Mouse (Mus musculus) MEL (cell line): ENCODE measurements around the gene Triobp. TPM values are rescaled to one million over a fixed set of nuclear protein-coding genes. Genes with fewer than 3 reads are reported as not detected.
A peak's percentile ranks its signal among the peaks of the same experiment; 100 is the strongest.

Experiments
- DNase-seq: peaks from one replicate; pipeline ENCODE4 v3.0.0; 2011; ENCODE audit warnings: low read depth, low spot score
- H3K27ac ChIP-seq: 2 replicates; pipeline ENCODE4 v1.5.1; 2012; ENCODE audit warnings: low read depth, mild to moderate bottlenecking, control low read depth, low read length, moderate library complexity; ENCODE audit not compliant: control insufficient read depth
- H3K27me3 ChIP-seq, 2 experiments: fragments of 150-350 bp in 1 of 2; sonication (generic) in 1 of 2; 2 replicates each; pipeline ENCODE4 v1.6.1; 2012; ENCODE audit warnings: low read length in 2 of 2, mild to moderate bottlenecking in 2 of 2, improper control_type of control experiment in 1 of 2, moderate library complexity in 1 of 2; ENCODE audit not compliant: insufficient read depth in 2 of 2, control insufficient read depth in 1 of 2
- H3K36me3 ChIP-seq, 2 experiments: 2 replicates each; pipeline ENCODE4 v1.6.1; 2012 to 2014; ENCODE audit warnings: low read length in 2 of 2, improper control_type of control experiment in 1 of 2, inconsistent platforms in 1 of 2, mild to moderate bottlenecking in 1 of 2; ENCODE audit not compliant: insufficient read depth in 2 of 2, control insufficient read depth in 1 of 2
- H3K4me1 ChIP-seq, 2 experiments: fragments of 150-350 bp in 1 of 2; sonication (generic) in 1 of 2; 2 replicates each; pipeline ENCODE4 v1.6.1; 2012; ENCODE audit warnings: low read length in 2 of 2, improper control_type of control experiment in 1 of 2, mild to moderate bottlenecking in 1 of 2; ENCODE audit not compliant: insufficient read depth in 2 of 2, control insufficient read depth in 1 of 2
- H3K4me3 ChIP-seq, 2 experiments: fragments of 150-350 bp in 1 of 2; sonication (generic) in 1 of 2; 2 replicates each; pipeline ENCODE4 v1.5.1; 2012; ENCODE audit warnings: low read depth in 2 of 2, low read length in 2 of 2, mild to moderate bottlenecking in 2 of 2, moderate library complexity in 2 of 2, control low read depth in 1 of 2, improper control_type of control experiment in 1 of 2; ENCODE audit not compliant: control insufficient read depth in 1 of 2, insufficient read depth in 1 of 2
- H3K79me2 ChIP-seq: 2 replicates; pipeline ENCODE4 v1.6.1; 2012; ENCODE audit warnings: mild to moderate bottlenecking, low read length, moderate library complexity; ENCODE audit not compliant: control insufficient read depth, poor library complexity, insufficient read depth
- H3K9ac ChIP-seq: 2 replicates; pipeline ENCODE4 v1.6.1; 2012; ENCODE audit warnings: low read depth, mild to moderate bottlenecking, control low read depth, low read length, moderate library complexity; ENCODE audit not compliant: control insufficient read depth, poor library complexity, severe bottlenecking
- H3K9me3 ChIP-seq: fragments of 150-350 bp; sonication (generic); replicated peaks from 2 replicates; pipeline ENCODE4 v1.6.1; 2012; ENCODE audit warnings: mild to moderate bottlenecking, low read length, improper control_type of control experiment, moderate library complexity; ENCODE audit not compliant: insufficient read depth
- BHLHE40 ChIP-seq: IDR thresholded peaks from 2 replicates; pipeline ENCODE4 v1.6.1; 2012; ENCODE audit warnings: low read depth, mild to moderate bottlenecking, inconsistent platforms, low read length, improper control_type of control experiment, borderline replicate concordance
- CTCF ChIP-seq, 3 experiments: IDR thresholded peaks in 2 of 3; conservative IDR thresholded peaks in 1 of 3; 2 replicates each; pipeline ENCODE4 v1.5.1; 2011 to 2012; ENCODE audit warnings: low read length in 3 of 3, low read depth in 2 of 3, mild to moderate bottlenecking in 2 of 3, improper control_type of control experiment in 1 of 3, inconsistent platforms in 1 of 3, mixed read lengths in 1 of 3, moderate library complexity in 1 of 3; ENCODE audit not compliant: control insufficient read depth in 1 of 3, insufficient read depth in 1 of 3, poor library complexity in 1 of 3, severe bottlenecking in 1 of 3
- ELF1 ChIP-seq: IDR thresholded peaks from 2 replicates; pipeline ENCODE4 v1.6.1; 2014; ENCODE audit warnings: low read depth, mild to moderate bottlenecking, inconsistent platforms, low read length, improper control_type of control experiment, moderate library complexity
- EP300 ChIP-seq, 2 experiments: IDR thresholded peaks; 2 replicates each; pipeline ENCODE4 v1.6.1; 2011; ENCODE audit warnings: improper control_type of control experiment in 2 of 2, low read length in 2 of 2, low read depth in 1 of 2, mild to moderate bottlenecking in 1 of 2
- ETS1 ChIP-seq: IDR thresholded peaks from 2 replicates; pipeline ENCODE4 v1.6.1; 2012; ENCODE audit warnings: low read depth, mild to moderate bottlenecking, inconsistent platforms, low read length, improper control_type of control experiment, moderate library complexity
- GATA1 ChIP-seq: IDR thresholded peaks from 2 replicates; pipeline ENCODE4 v1.6.1; 2011; ENCODE audit warnings: low read depth, low read length, improper control_type of control experiment
- HCFC1 ChIP-seq: IDR thresholded peaks from 2 replicates; pipeline ENCODE4 v1.6.1; 2012; ENCODE audit warnings: low read depth, mild to moderate bottlenecking, inconsistent platforms, low read length, improper control_type of control experiment, moderate library complexity
- JUND ChIP-seq: IDR thresholded peaks from 2 replicates; pipeline ENCODE4 v1.6.1; 2011; ENCODE audit warnings: low read depth, mild to moderate bottlenecking, improper control_type of control experiment, low read length
- KAT2A ChIP-seq: conservative IDR thresholded peaks from 2 replicates; pipeline ENCODE4 v1.6.1; 2012; ENCODE audit warnings: low read depth, low read length, improper control_type of control experiment, inconsistent platforms
- MAX ChIP-seq: IDR thresholded peaks from 2 replicates; pipeline ENCODE4 v1.6.1; 2011; ENCODE audit warnings: low read length, improper control_type of control experiment
- MAZ ChIP-seq: IDR thresholded peaks from 2 replicates; pipeline ENCODE4 v1.6.1; 2012; ENCODE audit warnings: low read depth, mild to moderate bottlenecking, inconsistent platforms, low read length, improper control_type of control experiment
- MXI1 ChIP-seq: IDR thresholded peaks from 2 replicates; pipeline ENCODE4 v1.6.1; 2011; ENCODE audit warnings: mild to moderate bottlenecking, low read depth, low read length, improper control_type of control experiment
- MYB ChIP-seq: IDR thresholded peaks from 2 replicates; pipeline ENCODE4 v1.6.1; 2011; ENCODE audit warnings: mild to moderate bottlenecking, low read depth, low read length, improper control_type of control experiment
- MYC ChIP-seq: IDR thresholded peaks from 2 replicates; pipeline ENCODE4 v1.6.1; 2011; ENCODE audit warnings: low read depth, mild to moderate bottlenecking, low read length, improper control_type of control experiment, moderate library complexity
- POLR2A ChIP-seq, 2 experiments: IDR thresholded peaks; 2 replicates each; pipeline ENCODE4 v1.6.1; 2011 to 2012; ENCODE audit warnings: low read length in 2 of 2, mild to moderate bottlenecking in 2 of 2, control low read depth in 1 of 2, improper control_type of control experiment in 1 of 2, low read depth in 1 of 2, moderate library complexity in 1 of 2; ENCODE audit not compliant: control insufficient read depth in 1 of 2, insufficient read depth in 1 of 2, poor library complexity in 1 of 2
- POLR2AphosphoS2 ChIP-seq: IDR thresholded peaks from 2 replicates; pipeline ENCODE4 v1.6.1; 2011; ENCODE audit warnings: low read length, improper control_type of control experiment
- POLR2AphosphoS5 ChIP-seq: IDR thresholded peaks from 2 replicates; pipeline ENCODE4 v1.6.1; 2012; ENCODE audit warnings: low read depth, borderline replicate concordance, mild to moderate bottlenecking, inconsistent platforms, low read length, moderate library complexity, mixed read lengths
- RAD21 ChIP-seq: IDR thresholded peaks from 2 replicates; pipeline ENCODE4 v1.6.1; 2011; ENCODE audit warnings: mild to moderate bottlenecking, low read depth, low read length, improper control_type of control experiment
- RCOR1 ChIP-seq: IDR thresholded peaks from 2 replicates; pipeline ENCODE4 v1.6.1; 2012; ENCODE audit warnings: low read depth, mild to moderate bottlenecking, inconsistent platforms, low read length, improper control_type of control experiment
- SIN3A ChIP-seq: IDR thresholded peaks from 2 replicates; pipeline ENCODE4 v1.6.1; 2012; ENCODE audit warnings: low read length, improper control_type of control experiment, inconsistent platforms
- TAL1 ChIP-seq: IDR thresholded peaks from 2 replicates; pipeline ENCODE4 v1.6.1; 2012; ENCODE audit warnings: mild to moderate bottlenecking, inconsistent platforms, low read length, moderate library complexity, mixed read lengths
- TBP ChIP-seq: IDR thresholded peaks from 2 replicates; pipeline ENCODE4 v1.8.0; 2011; ENCODE audit warnings: low read depth, low read length, improper control_type of control experiment
- TCF12 ChIP-seq: IDR thresholded peaks from 2 replicates; pipeline ENCODE4 v1.6.1; 2014; ENCODE audit warnings: low read depth, mild to moderate bottlenecking, inconsistent platforms, low read length, improper control_type of control experiment, moderate library complexity
- UBTF ChIP-seq: IDR thresholded peaks from 2 replicates; pipeline ENCODE4 v1.6.1; 2012; ENCODE audit warnings: low read depth, mild to moderate bottlenecking, inconsistent platforms, low read length, improper control_type of control experiment, moderate library complexity, borderline replicate concordance; ENCODE audit not compliant: insufficient read depth
- USF1 ChIP-seq: IDR thresholded peaks from 2 replicates; pipeline ENCODE4 v1.6.1; 2014; ENCODE audit warnings: low read depth, mild to moderate bottlenecking, inconsistent platforms, low read length, improper control_type of control experiment, moderate library complexity
- USF2 ChIP-seq, 2 experiments: IDR thresholded peaks; 2 replicates each; pipeline ENCODE4 v1.6.1; 2011 to 2012; ENCODE audit warnings: improper control_type of control experiment in 2 of 2, low read length in 2 of 2, borderline replicate concordance in 1 of 2, inconsistent platforms in 1 of 2, low read depth in 1 of 2, mild to moderate bottlenecking in 1 of 2; ENCODE audit not compliant: insufficient read depth in 1 of 2
- ZC3H11A ChIP-seq: IDR thresholded peaks from 2 replicates; pipeline ENCODE4 v1.6.1; 2012; ENCODE audit warnings: low read depth, mild to moderate bottlenecking, inconsistent platforms, low read length, improper control_type of control experiment
- ZMIZ1 ChIP-seq: IDR thresholded peaks from 2 replicates; pipeline ENCODE4 v1.6.1; 2012; ENCODE audit warnings: low read depth, mild to moderate bottlenecking, inconsistent platforms, low read length, improper control_type of control experiment, moderate library complexity
- polyA plus RNA-seq, 2 experiments: library from polyadenylated mRNA; stranded (reverse) in 1 of 2; unstranded in 1 of 2; fragments of >175 nt in 1 of 2; fragments of >200 nt in 1 of 2; gene quantifications; 2 replicates each; pipeline versions ENCODE4 v1.2.1 to v1.2.4; 2012; ENCODE audit warnings: low replicate concordance in 2 of 2, low read depth in 1 of 2; ENCODE audit not compliant: insufficient read length in 2 of 2, insufficient read depth in 1 of 2, missing spikeins in 1 of 2
- total RNA-seq: library from RNA; depleted of rRNA; stranded (reverse); fragments of 300-350 nt; gene quantifications from 2 replicates; pipeline ENCODE4 v1.2.3, GENCODE M21; 2012

Triobp gene
- total and polyA plus RNA-seq, 3 experiments = 18.4 to 31.3 TPM; not detected in 1

DNA sequence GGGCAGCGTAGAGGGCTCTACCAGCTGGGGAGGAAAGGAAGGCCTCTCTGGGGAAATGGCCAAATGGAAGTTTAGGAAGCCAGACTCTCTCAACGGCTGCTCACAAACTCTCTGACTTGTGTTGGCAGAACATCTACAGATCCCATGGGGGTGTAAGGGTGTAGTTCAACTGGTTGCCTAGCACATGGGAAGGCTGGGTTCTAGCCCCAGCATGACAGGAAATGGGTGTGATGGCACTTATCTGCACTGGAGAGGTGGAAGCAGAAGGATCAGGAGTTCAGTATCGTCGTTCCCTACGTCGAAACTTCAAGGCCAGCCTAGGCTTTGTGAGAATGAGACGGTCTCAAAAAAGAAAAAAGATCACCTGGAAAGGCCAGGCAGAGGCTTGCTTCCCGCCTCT lies 38.5 kb upstream of the Triobp start:
- Histone ChIP-seq H3K79me2 (peaks cover 1% of the 10 kb centered on the region; the same call in 1 of the 2 replicates), H3K4me1 (peaks cover 7 to 25% of the 10 kb centered on the region in 2 experiments), H3K9ac (peak overlapping the region; percentile 50), H3K4me3 (no peak overlapping the region), H3K36me3 (peaks cover 4 to 17% of the 10 kb centered on the region in 2 experiments; a peak in 3 of 4 replicates), H3K9me3 (no peaks in the 10 kb centered on the region), H3K27ac (peak overlapping the region; percentile 91), H3K27me3 (no peaks in the 10 kb centered on the region)
- DNase-seq = peak; percentile 75
- TF ChIP-seq ZMIZ1 = no peak
- TF ChIP-seq ZC3H11A = no peak
- no peak for TF ChIP-seq CTCF (IDR thresholded peaks at IDR 0.05 in 2 of 3, conservative IDR thresholded peaks at IDR 0.05 in 1 of 3; ENCODE audit: control insufficient read depth in 1 of 3, insufficient read depth in 1 of 3, low read depth in 2 of 3, low read length in 3 of 3, poor library complexity in 1 of 3, severe bottlenecking in 1 of 3)
- peak; percentile 61 for TF ChIP-seq GATA1
- peak; percentile 72; the same call in 1 of the 2 replicates for TF ChIP-seq ETS1
- no peak; the same call in 1 of the 2 replicates for TF ChIP-seq ELF1
- TF ChIP-seq MYB = 0 out of 2 replicates have a peak, but pooled peaks have one; percentile 25
- TF ChIP-seq UBTF = no peak
- TF ChIP-seq USF2 (IDR thresholded peaks at IDR 0.05; ENCODE audit: borderline replicate concordance in 1 of 2, insufficient read depth in 1 of 2, low read depth in 1 of 2, low read length in 2 of 2) = no peak
- peak; percentile 96 for TF ChIP-seq MXI1
- peak; percentile 46; the same call in 1 of the 2 replicates for TF ChIP-seq TBP
- peak; percentile 96 for TF ChIP-seq MAX
- TF ChIP-seq RCOR1 = no peak
- peak in 1 of 2 experiments; percentile 74; a peak in 2 of 4 replicates for TF ChIP-seq EP300 (IDR thresholded peaks at IDR 0.05; ENCODE audit: low read depth in 1 of 2, low read length in 2 of 2)
- peak in 1 of 2 experiments; percentile 34; a peak in 1 of 4 replicates for TF ChIP-seq POLR2A (IDR thresholded peaks at IDR 0.05; ENCODE audit: control insufficient read depth in 1 of 2, insufficient read depth in 1 of 2, low read depth in 1 of 2, low read length in 2 of 2, poor library complexity in 1 of 2)
- TF ChIP-seq KAT2A = no peak
- TF ChIP-seq USF1 = peak; percentile 59; the same call in 1 of the 2 replicates
- peak; percentile 42; the same call in 1 of the 2 replicates for TF ChIP-seq TCF12
- TF ChIP-seq JUND = no peak
- no peak for TF ChIP-seq TAL1
- no peak for TF ChIP-seq POLR2AphosphoS5
- no peak for TF ChIP-seq RAD21
- peak; percentile 81 for TF ChIP-seq BHLHE40
- TF ChIP-seq MYC = peak; percentile 97
- TF ChIP-seq HCFC1 = no peak
- no peak for TF ChIP-seq MAZ
- peak; percentile 78 for TF ChIP-seq SIN3A
- TF ChIP-seq POLR2AphosphoS2 = 0 out of 2 replicates have a peak, but pooled peaks have one; percentile 33
